Mouse (Mus musculus) ovary, postnatal 10 days (tissue): ENCODE measurements around the gene Stk10.
"Not testable (repeated sequence)": the region's sequence is repeated elsewhere in the genome, so short reads cannot be mapped to it uniquely, and the experiment has no call there.

Source experiments
- DNase-seq: peaks from one replicate; pipeline ENCODE4 v3.0.0; 2022; ENCODE audit warnings: low spot score

Gene Stk10

DNA sequence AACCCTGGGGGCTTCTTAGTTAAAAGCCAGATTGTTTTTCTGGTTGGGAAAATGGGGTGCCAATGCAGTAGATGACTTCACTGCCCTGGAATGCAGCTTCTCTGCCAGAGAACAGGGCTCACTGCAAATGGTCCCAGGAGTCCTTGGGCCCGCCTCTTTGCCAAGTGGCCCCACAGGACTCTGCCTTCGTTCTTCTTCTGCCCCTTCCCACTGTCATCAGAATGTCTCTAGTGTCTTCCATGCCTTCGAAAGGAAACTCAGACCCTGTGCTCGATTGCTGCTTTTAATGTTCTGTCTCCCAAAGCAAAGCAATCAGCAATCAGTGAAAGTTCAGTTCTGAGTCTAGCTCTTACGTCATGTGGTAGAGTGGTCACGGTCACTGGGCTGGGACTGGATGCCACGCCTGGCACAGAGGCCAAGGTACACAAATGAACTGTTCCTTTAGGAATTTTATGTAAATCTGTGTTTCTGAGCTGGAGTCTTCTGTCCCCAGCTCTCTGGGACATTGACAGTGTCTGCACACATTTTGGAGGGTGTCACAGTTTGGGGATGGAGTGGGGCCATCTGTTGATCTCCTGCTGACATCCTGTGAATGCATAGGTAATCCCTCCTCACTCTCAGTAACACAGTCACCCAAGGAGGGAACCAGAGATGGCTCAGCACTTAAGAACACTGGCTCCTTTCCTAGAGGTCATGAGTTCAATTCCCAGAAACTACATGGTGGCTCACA is 72.2 kb downstream of the Stk10 start:
- DNase-seq: no peak

DNA sequence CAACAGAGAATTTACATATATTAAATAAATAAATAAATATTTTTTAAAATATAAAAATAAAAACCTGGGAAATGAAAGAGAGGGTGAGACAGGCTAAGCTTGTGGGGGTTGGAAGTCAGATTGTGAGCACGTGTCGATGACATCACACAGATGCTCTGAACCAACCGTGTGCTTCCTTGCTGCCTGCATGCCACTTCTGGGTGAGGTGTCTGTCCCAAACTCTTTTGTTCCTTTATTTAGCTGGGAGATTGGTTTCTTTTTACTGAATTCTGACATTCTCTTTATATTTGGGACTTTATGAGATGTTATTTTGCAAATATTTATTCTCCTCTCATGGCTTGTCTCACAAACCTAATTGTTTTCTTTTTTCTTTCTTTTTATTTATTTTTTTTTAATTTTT is 72.8 kb downstream of the Stk10 start:
- DNase-seq: no peak

DNA sequence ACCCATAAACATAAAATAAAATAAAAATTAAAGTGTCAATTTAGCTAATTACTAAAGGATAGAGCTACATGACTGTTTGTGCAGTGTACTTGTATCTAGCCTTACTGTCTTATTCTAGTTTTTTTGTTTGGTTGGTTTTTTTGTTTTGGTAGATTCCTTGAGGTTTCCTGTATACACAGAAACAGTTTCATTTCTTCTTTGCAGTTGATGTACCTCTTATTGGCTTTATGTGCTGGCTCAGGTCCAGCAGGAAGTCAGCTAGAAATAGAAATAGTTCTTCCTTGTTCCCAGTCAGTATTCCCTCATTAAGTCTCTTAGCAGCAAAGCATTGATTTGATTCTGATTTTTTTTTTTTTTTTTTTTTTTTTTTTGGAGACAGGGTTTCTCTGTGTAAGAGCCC is 74.2 kb downstream of the Stk10 start:
- no peak for DNase-seq

DNA sequence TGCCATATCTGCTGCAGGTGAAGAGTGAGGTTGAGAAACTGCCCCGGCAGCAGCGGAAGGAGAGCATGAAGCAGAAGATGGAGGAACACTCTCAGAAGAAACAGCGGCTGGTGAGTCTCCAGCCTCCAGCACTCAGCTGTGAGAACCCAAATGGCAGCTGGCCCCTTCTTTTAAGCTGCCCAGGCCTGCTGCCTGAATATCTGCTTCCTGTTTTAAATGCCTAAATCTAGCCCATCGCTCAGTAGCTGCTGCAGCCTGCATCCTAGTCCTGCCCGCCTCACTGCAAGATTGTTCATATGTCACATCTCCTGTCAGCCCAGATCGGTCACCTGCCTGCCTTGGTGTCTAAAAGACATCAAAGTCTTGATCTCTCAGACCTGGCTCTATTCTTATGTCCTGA is 77.5 kb downstream of the Stk10 start:
- no peak for DNase-seq

DNA sequence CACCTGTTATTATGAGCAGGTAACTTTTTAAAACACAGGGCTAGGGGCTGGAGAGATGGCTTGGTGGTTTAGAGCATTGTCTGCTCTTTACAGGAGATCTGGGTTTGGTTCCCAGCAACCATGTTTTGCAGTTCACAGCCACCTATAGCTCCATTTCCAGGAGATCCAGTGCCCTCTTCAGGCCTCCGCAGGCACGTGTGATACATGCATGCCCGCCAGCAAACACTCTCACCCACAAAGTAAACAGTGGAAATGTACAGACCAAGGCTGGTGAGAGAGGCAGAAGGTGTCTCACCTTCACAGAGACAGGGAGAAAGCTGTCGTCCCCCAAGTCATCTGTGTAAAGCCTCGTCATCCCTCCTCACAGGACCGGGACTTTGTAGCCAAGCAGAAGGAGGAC is 79.2 kb downstream of the Stk10 start:
- no peak for DNase-seq

DNA sequence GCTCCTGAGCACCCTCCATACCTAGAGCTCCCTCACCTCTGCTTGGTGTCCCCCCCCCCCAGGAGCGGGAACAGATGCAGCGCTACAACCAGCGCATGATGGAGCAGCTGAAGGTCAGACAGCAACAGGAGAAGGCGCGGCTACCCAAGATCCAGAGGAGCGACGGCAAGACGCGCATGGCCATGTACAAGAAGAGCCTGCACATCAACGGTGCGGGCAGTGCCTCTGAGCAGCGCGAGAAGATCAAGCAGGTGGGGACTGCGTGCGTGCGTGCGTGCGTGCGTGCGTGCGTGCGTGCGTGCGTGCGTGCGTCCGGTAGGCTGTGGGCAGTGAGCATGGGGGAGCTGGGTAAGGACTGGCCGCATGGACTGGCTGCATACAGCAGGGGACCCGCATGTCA is 81.4 kb downstream of the Stk10 start:
- no peak for DNase-seq

DNA sequence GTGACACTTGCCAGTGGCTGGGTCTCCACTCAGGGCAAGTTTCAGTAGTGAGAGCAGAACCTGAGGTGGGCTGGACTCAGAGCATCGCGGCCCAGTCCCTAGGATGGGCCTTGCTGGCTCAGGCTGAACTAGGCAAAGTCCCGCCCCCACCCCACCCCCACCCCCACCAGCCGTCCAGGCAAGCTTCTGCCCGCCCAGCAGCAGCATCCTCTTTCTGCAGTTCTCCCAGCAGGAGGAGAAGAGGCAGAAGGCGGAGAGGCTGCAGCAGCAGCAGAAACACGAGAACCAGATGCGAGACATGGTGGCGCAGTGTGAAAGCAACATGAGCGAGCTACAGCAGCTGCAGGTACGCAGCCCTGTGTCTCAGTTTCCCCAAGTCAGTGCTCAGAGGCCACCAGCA is 82.5 kb downstream of the Stk10 start:
- DNase-seq: no peak

DNA sequence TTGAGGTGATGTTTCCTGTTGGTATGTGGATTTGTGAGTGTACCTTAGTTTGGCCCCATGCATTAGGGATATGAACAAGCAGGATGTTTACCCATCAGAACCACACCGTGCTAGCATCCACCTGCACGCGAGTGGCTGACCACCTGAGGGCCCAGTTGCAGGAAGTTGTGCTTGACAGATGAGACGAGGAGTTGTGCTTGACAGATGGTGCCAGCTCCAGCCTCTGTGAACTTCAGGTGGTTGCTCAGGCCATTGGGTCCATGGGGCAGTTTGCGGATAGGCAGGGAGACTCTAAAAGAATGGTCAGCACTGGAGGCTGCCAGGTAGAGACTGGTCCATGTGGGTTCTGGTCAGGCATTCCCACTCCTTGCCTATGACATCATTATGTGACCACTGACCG is 83.0 kb downstream of the Stk10 start:
- DNase-seq: no peak

DNA sequence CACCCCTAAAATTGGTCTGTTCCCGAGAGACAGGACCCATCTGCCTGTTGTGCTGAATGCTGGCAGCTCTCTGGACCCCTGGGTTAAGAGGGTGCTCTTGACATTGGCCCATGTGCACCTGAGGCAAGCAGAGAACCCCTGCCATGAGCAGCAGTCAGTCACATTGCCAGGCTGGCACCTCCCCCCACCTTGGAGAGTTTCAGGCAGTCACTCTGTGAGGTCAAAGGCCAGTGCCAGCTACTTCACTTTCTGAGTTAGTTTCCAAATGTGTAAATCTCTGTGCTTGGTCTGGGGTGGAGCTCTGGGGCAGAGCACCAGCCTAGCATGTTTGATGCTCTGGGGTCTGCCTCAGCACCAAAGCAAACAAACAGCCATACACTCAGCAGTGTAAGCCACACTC is 84.9 kb downstream of the Stk10 start:
- no peak for DNase-seq

DNA sequence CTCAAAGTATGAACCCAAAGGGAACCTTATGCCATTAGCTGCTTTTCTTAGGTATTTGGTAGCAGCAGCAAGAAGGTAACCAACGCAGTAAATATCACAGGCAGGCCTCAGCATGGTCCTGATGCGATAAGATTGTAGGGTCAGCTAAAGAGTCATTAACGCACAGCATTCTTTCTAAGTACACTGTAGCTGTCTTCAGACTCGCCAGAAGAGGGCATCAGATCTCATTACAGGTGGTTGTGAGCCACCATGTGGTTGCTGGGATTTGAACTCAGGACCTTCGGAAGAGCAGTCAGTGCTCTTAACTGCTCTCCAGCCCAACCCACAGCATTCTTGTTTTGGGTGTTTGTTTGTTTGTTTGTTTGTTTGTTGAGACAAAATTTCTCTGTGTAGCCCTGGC is 85.5 kb downstream of the Stk10 start:
- not testable (repeated sequence) for DNase-seq

DNA sequence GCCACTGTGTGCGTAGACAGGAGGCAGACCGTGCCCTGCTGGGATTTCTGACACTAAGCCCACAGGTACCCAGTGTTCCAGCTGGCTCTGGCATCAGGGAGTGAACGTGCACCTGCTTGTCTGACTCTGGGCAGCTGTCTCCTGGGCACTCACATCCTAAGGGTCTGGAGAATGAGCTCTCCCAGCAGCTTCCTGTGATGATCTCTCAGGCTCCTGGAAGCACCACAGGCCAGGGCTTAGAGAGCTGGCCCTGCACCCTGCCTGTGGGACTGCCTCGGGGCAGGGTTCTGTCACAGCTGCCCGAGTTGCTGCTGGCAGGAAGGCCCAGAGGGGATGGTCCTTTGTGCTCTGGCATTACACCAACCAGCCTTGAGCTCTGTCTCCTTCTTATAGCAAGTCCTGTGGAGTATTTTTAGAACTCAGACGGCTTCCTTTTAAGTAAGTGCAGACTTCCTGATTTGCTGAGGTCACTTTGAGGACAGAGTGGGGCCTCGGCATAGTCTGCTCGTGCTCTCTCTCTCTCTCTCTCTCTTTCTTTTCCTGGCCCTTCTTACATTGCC is 86.2 kb downstream of the Stk10 start:
- no peak for DNase-seq

DNA sequence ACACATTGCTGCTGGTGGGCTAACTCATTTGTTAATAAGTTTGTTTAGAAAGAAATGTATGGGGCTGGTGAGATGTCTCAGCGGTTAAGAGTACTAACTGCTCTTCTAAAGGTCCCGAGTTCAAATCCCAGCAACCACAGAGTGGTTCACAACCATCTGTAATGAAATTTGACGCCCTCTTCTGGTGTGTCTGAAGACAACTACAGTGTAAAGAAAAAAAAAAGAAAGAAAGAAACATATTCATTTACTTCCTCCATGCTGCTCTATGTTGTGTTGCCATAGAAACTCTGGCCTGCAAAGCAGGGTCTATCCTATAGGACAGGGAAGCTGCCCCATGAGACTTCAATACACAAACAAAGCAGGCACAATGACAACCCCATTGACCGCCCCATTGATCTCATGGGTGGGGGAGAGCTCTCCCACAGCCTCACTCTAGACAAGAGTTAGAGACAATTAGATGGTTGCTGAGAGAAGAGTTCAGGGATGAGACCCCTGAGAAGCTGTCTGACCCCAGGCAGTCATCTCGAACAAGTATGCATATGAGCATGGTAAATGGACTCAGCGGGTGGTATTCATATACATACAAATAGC is 86.9 kb downstream of the Stk10 start:
- no peak for DNase-seq

DNA sequence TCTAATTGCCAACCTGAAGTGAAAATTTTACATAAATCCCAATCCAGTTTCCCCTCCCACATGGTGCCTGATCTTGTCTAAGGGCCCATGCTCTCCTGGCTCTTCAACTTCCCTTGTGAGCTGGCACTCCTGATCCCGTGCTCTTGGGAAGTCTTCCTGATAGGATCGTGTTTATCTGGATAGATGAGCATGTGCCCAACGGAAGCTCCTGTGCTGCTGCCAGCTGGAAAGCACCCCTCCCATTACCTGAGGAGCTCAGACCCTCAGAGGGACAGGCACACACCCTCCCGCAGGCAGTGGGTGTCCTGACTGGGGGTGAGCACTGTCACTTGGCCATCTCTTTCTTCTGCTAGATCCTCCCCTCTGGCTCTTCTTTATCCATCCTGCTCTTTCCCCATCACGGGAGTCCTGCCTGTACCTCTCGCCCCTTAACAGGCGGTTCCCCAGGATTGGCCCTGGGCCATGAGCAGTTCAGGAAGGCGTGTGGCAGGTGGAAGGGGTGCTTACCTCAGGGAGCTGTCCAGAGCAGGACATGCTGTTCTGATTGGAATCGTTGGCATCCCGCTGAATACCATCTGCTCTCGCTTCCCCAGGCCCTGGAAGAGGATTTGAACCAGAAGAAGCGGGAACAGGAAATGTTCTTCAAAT is 88.8 kb downstream of the Stk10 start:
- DNase-seq: no peak

DNA sequence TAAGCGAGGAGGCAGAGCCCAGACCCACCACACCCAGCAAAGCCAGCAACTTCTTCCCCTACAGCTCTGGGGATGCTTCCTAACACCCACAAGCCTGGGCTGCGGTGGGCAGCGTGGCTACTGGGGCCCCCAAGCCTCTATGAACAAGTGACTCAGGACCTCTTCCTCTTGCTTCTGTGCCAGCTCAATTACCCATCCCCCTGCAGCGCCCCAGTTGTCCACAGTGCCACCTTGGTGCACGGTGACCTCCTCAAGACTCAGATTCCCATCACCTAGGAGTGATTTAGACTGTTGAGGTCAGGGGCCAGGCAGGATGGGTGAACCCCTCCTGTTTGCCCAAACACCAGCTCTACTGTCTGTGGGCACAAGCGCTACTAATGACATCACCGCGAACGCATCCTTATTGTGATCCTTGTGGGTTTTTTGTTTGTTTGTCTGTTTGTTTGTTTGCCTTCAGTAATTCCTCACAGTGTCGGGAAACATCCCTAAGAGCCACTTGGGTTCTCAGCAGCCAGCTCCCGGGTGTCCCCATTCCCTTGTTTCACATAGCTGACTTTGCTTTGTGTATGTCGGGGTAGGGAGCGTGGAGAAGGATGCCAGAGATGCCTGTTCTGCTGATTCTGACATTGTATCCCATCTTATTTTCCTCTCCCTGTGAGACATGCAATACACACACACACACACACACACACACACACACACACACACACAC is 89.5 kb downstream of the Stk10 start:
- DNase-seq: no peak

DNA sequence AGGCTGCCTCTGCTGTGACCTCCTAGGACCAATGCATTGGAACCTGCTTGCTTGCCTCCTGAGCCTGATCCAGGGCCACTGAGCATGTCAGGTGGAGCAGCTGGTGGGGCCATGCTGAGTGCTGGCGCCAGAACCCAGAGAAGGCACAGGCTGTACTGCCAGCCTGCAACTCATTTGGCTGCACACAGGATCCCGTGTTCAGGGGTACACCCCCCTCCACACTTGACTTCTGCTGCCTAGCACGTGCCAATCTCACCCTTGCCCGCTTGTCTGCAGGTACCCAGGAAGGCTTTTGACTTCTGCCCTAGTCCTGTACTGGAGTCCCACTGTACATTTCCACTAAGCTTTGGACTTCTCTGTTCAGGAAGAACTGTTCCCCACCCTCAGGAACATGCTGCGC is 90.1 kb downstream of the Stk10 start:
- no peak for DNase-seq

DNA sequence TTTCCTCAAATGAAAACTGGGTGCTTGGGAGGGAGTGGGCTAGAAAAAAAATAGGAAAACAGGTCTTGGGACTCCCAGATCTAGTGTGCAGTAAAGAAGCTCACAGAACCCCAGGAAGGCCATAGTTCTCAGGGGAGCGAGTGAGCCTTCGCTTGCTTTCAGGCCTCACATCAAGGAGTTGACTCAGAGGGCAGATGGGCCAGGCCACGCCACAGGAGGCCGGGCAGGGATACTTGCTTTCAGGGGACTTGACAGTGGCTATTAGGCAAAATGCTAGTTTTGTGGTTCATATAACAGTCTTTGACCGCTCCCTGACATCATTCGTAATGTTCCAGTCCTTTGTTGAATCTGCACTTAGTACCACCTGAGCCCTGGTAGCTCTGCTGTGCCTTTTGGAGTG is 90.8 kb downstream of the Stk10 start:
- no peak for DNase-seq

DNA sequence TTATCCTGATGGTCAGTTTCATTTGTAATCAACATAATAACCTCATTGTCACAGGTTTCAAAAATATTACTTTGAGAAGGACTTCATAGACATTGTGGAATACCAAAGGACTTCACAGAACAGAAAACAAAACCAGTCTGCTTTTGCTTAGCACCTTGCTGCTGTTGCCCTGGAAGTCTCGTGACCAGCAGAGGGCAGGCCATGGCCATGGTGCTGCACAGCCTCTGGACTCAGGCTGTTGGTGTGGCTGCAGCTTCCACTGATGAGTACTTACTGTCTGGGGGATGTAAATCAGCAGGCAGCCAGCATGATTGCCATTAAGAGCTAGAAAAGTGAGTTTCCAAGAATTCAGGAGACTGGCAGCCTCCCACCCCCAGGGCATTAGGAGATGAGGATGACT is 92.6 kb downstream of the Stk10 start:
- DNase-seq: no peak

DNA sequence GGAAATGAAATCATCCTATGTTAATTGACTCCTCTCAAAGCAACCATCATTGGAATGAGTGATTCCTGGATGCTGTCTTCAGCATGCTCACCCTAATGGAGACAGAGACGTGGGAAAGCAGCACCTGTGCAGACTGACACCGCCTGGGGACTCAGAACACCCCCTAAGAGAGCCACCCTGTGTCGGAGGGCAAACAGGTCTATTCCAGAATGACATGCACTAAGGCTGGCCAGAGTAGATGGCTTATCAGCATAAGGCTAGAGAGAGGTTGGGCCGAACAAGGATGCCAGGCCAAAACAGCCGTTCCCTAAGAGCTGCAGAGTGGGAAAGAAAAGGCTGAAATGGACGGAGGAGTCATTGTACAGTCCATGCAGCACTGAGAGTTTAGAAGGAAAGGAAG is 93.0 kb downstream of the Stk10 start:
- no peak for DNase-seq

DNA sequence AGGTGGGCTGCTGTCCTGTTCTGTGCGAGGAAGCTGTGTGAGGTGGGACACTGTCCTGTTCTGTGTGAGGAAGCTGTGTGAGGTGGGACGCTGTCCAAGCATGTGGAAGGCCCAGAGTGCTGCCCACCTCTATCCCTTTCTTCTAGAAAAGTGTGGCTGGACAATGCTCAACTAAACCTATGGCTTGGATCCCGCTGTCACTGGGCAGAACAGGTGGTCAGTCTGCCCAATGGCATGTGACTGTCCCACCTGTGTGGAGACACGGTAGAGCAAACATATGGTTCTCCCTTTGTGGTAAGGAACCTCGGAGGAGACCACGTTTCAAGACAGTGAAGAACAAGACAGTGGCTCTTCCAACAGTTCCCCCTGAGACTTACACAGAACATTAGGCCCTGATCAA is 94.8 kb downstream of the Stk10 start:
- no peak for DNase-seq

DNA sequence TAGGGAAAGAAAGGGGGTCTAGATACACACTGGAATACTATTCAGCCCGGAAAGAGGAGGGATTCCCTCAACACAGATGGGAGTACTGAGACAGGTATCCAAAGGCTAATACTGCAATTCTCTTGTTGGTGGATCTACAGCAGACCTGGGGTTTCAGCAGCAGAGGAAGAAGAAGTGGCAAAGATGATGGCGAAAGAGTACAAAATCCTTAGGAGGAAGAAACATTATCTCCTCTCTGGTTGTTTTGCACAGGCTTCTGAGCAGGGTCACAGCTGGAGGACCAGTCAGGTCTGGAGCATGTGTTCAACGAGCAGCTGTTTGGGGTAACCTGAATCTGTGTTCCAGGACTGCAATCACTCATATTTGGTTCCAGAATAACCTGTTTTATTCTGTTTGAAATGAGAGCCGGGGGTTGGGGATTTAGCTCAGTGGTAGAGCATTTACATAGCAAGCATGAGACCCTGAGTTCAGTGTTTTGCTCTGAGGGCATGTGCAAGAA is 96.7 kb downstream of the Stk10 start:
- DNase-seq: no peak

DNA sequence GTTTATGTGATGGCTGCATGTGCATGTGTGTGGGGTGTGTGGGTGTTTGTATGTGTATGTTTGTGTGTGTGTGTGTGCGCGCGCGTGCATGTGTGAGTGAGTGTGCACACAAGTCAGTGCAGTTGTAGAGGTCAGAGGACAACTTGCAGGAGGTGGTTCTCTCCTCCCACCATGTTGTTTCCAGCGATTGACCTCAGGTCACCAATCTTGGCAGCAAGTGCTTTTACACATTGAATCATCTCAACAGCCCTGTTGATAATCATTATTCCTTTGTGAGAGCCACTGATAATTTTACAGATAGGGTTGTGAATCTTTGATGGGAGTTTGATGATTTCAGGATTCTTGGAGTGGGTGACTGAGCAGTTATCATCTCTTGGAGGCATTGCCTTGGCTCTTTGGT is 99.6 kb downstream of the Stk10 start:
- DNase-seq: no peak

DNA sequence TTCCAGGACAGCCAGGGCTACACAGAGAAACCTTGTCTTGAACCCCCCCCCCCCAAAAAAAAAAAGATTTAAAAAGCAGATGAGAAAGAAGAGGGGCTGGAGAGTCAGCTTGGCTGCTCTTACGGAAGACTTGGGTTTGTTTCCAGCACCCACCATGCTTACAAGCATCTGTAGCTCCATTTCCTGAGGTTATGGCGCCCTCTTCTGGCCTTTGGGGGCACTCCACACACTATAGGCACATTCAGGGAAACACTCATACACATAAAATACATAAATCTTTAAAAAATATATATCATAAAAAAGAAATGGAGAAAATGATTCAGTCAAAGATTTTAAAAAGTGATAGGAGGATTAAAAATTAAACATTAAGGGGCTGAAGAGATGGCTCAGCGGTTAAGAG is 100.4 kb downstream of the Stk10 start:
- DNase-seq: no peak

DNA sequence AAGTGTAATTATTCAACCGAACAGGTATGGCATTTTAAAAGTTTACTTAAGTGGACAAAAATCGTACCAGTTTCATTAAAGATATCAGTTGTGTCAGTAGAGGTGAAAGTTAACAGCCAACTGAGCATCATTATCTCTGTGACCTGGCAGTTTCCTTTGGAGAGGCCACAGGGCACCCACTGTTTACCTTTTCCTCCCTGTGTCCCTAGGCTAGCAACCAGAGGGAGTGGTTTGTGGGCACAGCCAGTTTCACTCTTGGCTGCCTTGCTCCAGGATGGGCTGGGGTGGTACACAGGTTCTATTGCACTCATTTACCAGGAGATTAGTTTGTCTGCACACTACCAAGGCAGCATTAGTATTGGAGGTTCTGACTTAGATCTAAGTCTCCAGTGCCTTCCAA is 101.0 kb downstream of the Stk10 start:
- no peak for DNase-seq
